Mouse (Mus musculus): ENCODE measurements at regions not wholly inside any gene's neighbourhood (a gene's known extent, or its start where the extent isn't known, plus 50 kb on each side); places are given as distances from the start of the nearest gene placed in this dataset.
A peak's percentile ranks its signal among the peaks of the same experiment; 100 is the strongest.

- no peak for DNase-seq
These were observed 307.3 kb upstream of the Apob start for GRCm38 (mm10) chr12:7670114-7670513.

- no peak for DNase-seq
These were observed 306.9 kb upstream of the Apob start for GRCm38 (mm10) chr12:7670561-7670960.

- no peak for DNase-seq
These were observed 285.5 kb upstream of the Apob start for GRCm38 (mm10) chr12:7691996-7692395.

- DNase-seq: no peak
These were observed 279.0 kb upstream of the Apob start for GRCm38 (mm10) chr12:7698324-7698944.

- DNase-seq: no peak
These were observed 268.3 kb upstream of the Apob start for GRCm38 (mm10) chr12:7709102-7709501.

GRCm38 (mm10) chr12:7709872-7710271 is 267.6 kb upstream of the Apob start:
- no peak for DNase-seq

- no peak for DNase-seq
These were observed 262.4 kb upstream of the Apob start for GRCm38 (mm10) chr12:7715091-7715490.

- DNase-seq: no peak
These were observed 258.9 kb upstream of the Apob start for GRCm38 (mm10) chr12:7718556-7718955.

- DNase-seq: no peak
These were observed 258.4 kb upstream of the Apob start for GRCm38 (mm10) chr12:7719080-7719479.

- no peak for DNase-seq
These were observed 252.5 kb upstream of the Apob start for GRCm38 (mm10) chr12:7724992-7725391.

GRCm38 (mm10) chr12:7738020-7738419 is 239.4 kb upstream of the Apob start:
- no peak for DNase-seq

- no peak for DNase-seq
These were observed 238.7 kb upstream of the Apob start for GRCm38 (mm10) chr12:7738629-7739351.

- no peak for DNase-seq
These were observed 238.0 kb upstream of the Apob start for GRCm38 (mm10) chr12:7739352-7739994.

GRCm38 (mm10) chr12:7746708-7747107 is 230.7 kb upstream of the Apob start:
- no peak for DNase-seq

- DNase-seq: peak in 1 of 2 experiments; percentile 17
These were observed 227.9 kb upstream of the Apob start for GRCm38 (mm10) chr12:7749319-7750238.

- no peak for DNase-seq
These were observed 222.6 kb upstream of the Apob start for GRCm38 (mm10) chr12:7754861-7755260.

GRCm38 (mm10) chr12:7764795-7765697 is 212.4 kb upstream of the Apob start:
- no peak for DNase-seq

GRCm38 (mm10) chr12:7774127-7774526 is 203.3 kb upstream of the Apob start:
- no peak for DNase-seq

- DNase-seq: no peak
These were observed 201.1 kb upstream of the Apob start for GRCm38 (mm10) chr12:7776335-7776734.

- DNase-seq: peak; percentile 60 to 65
These were observed 200.0 kb upstream of the Apob start for GRCm38 (mm10) chr12:7777220-7778055.

- peak; percentile 14 to 69 for DNase-seq
These were observed 199.4 kb upstream of the Apob start for GRCm38 (mm10) chr12:7778056-7778440.
